Mouse (Mus musculus): Measurements from ENCODE around the gene Wdr83os. TPM values are rescaled to one million over a fixed set of nuclear protein-coding genes. Genes with fewer than 3 reads are reported as not detected.
"Not testable (repeated sequence)": the region's sequence is repeated elsewhere in the genome, so short reads cannot be mapped to it uniquely, and the experiment has no call there.

Gene Wdr83os
- polyA plus RNA-seq, 1 experiment from 2014 or later = 136 TPM

- ATAC-seq (ENCODE audit: low FRiP score) = 0 out of 2 replicates have a peak, but pooled peaks have one; percentile 14
- Histone ChIP-seq H3K9ac (peak within 1 kb of the TSS; percentile 87), H3K36me3 (replicated peaks; ENCODE audit: control insufficient read depth, insufficient read depth) (peaks cover 22% of the 10 kb centered on the region), H3K4me3 (replicated peaks; ENCODE audit: low read length) (peak within 1 kb of the TSS; percentile 78), H3K27ac (no peak within 1 kb of the TSS; the same call in 1 of the 2 replicates), H3K4me2 (replicated peaks) (peak within 1 kb of the TSS; percentile 62), H3K27me3 (ENCODE audit: control insufficient read depth, insufficient read depth, low read length) (no peaks in the 10 kb centered on the region), H3K4me1 (replicated peaks; ENCODE audit: control insufficient read depth, insufficient read depth, low read length) (peaks cover 12% of the 10 kb centered on the region), H3K9me3 (ENCODE audit: control insufficient read depth, low read length) (no peaks in the 10 kb centered on the region)
- DNase-seq (ENCODE audit: low spot score) = no peak
- 1% methylated on average over 9 of the region's 9 CpGs for WGBS
These were observed 646 bp downstream of the Wdr83os start, which contains the start of gene Wdr83 for GRCm38 (mm10) chr8:85081216-85081555. Gene Wdr83, minus strand, starts transcription at chr8:85081306.

GRCm38 (mm10) chr8:85082169-85082568, 1.6 kb downstream of the Wdr83os start:
- not testable (repeated sequence) for H3K27me3 ChIP-seq (ENCODE audit: control insufficient read depth, insufficient read depth, low read length); H3K4me3 ChIP-seq (replicated peaks; ENCODE audit: low read length); H3K4me2 ChIP-seq (replicated peaks); H3K9ac ChIP-seq; ATAC-seq (ENCODE audit: low FRiP score); H3K27ac ChIP-seq; DNase-seq (ENCODE audit: low spot score); H3K9me3 ChIP-seq (ENCODE audit: control insufficient read depth, low read length)
- WGBS = 92% methylated on average over 4 of the region's 4 CpGs
- H3K36me3 ChIP-seq (replicated peaks; ENCODE audit: control insufficient read depth, insufficient read depth) = peaks cover 23% of the 10 kb centered on the region
- peaks cover 12% of the 10 kb centered on the region for H3K4me1 ChIP-seq (replicated peaks; ENCODE audit: control insufficient read depth, insufficient read depth, low read length)

DNA sequence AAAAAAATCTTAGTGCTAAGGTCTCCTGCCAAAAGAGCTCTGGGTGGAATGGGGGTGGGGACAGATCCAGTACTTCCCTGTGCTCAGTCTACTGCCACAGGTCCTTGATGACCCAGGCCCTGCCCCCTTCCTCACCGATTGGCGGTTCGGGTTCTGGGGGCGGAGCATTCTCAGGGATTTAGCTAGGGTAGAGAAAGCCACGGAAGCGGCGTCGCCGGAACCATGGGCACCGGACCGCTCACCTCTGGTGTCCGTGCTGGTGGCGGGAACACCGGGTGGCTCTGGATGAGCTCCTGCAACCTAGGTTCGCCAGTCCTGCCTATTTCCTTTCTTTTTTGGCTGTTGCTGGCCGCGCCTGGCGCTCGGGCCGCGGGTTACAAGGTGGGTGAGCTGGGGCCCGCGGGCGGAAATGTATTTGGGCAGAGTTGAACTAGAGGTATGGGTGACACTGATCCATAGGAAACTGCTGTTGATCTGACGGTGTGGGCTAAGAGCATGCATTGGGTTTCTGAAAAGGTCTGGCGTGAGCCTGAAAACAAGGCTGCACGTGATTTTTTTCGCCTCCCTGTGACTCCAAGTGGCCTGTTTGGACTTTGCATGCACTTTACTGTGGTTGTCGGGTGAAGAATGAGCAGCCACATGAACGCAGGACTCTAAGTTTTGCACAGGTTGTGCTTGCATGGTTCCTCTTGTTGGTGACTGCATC, 2.7 kb downstream of the Wdr83os start, which contains the start of gene Man2b1:
Gene Man2b1, plus strand, starts transcription at position 163 of the 706 bp plus-strand sequence.
- WGBS = under 1% methylated on average over 30 of the region's 30 CpGs

GRCm38 (mm10) chr8:85084633-85085032, 4.1 kb downstream of the Wdr83os start:
- Histone ChIP-seq H3K4me2 (replicated peaks) (no peak overlapping the region), H3K9me3 (ENCODE audit: control insufficient read depth, low read length) (no peaks in the 10 kb centered on the region), H3K4me3 (replicated peaks; ENCODE audit: low read length) (no peak overlapping the region), H3K4me1 (replicated peaks; ENCODE audit: control insufficient read depth, insufficient read depth, low read length) (peaks cover 9% of the 10 kb centered on the region), H3K9ac (no peak overlapping the region), H3K36me3 (replicated peaks; ENCODE audit: control insufficient read depth, insufficient read depth) (peaks cover 19% of the 10 kb centered on the region; the same call in 1 of the 2 replicates), H3K27ac (no peak overlapping the region), H3K27me3 (ENCODE audit: control insufficient read depth, insufficient read depth, low read length) (no peaks in the 10 kb centered on the region)
- WGBS = 93% methylated on average over 8 of the region's 8 CpGs
- DNase-seq (ENCODE audit: low spot score) = no peak
- no peak for ATAC-seq (ENCODE audit: low FRiP score)

More for the DNA sequence above, 2.7 kb downstream of the Wdr83os start, which contains the start of gene Man2b1:
- no peaks in the 10 kb centered on the region for H3K27me3 ChIP-seq (ENCODE audit: control insufficient read depth, insufficient read depth, low read length)
- H3K4me3 ChIP-seq (replicated peaks; ENCODE audit: low read length) = peak within 1 kb of the TSS; percentile 42
- peak; percentile 71 for DNase-seq (ENCODE audit: low spot score)
- H3K27ac ChIP-seq = no peak within 1 kb of the TSS
- peak within 1 kb of the TSS; percentile 54 for H3K9ac ChIP-seq
- peaks cover 26% of the 10 kb centered on the region for H3K36me3 ChIP-seq (replicated peaks; ENCODE audit: control insufficient read depth, insufficient read depth)
- H3K9me3 ChIP-seq (ENCODE audit: control insufficient read depth, low read length) = no peaks in the 10 kb centered on the region
- peaks cover 12% of the 10 kb centered on the region for H3K4me1 ChIP-seq (replicated peaks; ENCODE audit: control insufficient read depth, insufficient read depth, low read length)
- peak; percentile 85 for ATAC-seq (ENCODE audit: low FRiP score)
- H3K4me2 ChIP-seq (replicated peaks) = peak within 1 kb of the TSS; percentile 68

DNA sequence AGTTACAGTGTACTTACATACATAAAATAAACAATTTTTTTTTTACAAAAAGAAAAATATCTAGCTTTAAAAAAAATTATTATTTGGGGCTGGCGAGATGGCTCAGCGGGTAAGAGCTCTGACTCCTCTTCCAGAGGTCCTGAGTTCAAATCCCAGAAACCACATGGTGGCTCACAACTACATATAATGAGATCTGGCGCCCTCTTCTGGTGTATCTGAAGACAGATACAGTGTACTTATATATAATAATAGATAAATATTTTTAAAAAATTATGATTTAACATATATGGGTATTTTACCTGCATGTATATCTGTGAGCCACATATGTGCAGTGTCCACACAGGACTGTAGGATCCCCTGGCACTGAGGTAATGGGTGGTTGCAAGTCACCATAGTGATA, 5.7 kb downstream of the Wdr83os start:
- H3K9me3 ChIP-seq (ENCODE audit: control insufficient read depth, low read length) = no peaks in the 10 kb centered on the region
- H3K4me1 ChIP-seq (replicated peaks; ENCODE audit: control insufficient read depth, insufficient read depth, low read length) = peaks cover 5% of the 10 kb centered on the region; the same call in 1 of the 2 replicates
- no peak overlapping the region for H3K27ac ChIP-seq
- WGBS = 80% methylated on average over 3 of the region's 3 CpGs
- H3K27me3 ChIP-seq (ENCODE audit: control insufficient read depth, insufficient read depth, low read length) = no peaks in the 10 kb centered on the region
- no peak overlapping the region for H3K4me2 ChIP-seq (replicated peaks)
- DNase-seq (ENCODE audit: low spot score) (no peak), ATAC-seq (ENCODE audit: low FRiP score) (no peak)
- no peak overlapping the region for H3K9ac ChIP-seq
- H3K36me3 ChIP-seq (replicated peaks; ENCODE audit: control insufficient read depth, insufficient read depth) = peaks cover 19% of the 10 kb centered on the region; the same call in 1 of the 2 replicates
- H3K4me3 ChIP-seq (replicated peaks; ENCODE audit: low read length) = no peak overlapping the region

DNA sequence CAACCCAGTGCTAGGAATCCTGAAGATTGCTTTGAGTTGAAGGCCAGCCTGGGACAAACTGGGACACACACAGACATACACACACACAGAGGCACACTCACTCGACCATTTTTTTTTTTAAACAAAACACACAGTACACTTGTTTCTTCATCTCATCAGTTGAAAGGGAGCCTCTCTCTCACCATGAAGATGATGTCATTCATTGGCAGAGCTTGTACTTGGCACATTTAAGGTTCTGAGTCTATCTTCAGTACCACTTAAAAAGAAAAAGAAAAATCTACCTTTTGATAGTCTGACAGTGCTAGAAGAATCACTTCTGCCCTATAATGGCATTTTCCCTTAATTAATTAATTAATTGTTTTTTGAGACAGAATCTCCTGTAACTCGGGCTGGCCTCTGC, 8.2 kb downstream of the Wdr83os start:
- Histone ChIP-seq H3K36me3 (replicated peaks; ENCODE audit: control insufficient read depth, insufficient read depth) (peaks cover 22% of the 10 kb centered on the region; the same call in 1 of the 2 replicates), H3K9ac (no peak overlapping the region), H3K4me2 (replicated peaks) (no peak overlapping the region), H3K27ac (no peak overlapping the region), H3K27me3 (ENCODE audit: control insufficient read depth, insufficient read depth, low read length) (no peaks in the 10 kb centered on the region), H3K4me3 (replicated peaks; ENCODE audit: low read length) (no peak overlapping the region), H3K4me1 (replicated peaks; ENCODE audit: control insufficient read depth, insufficient read depth, low read length) (no peaks in the 10 kb centered on the region; the same call in 1 of the 2 replicates), H3K9me3 (ENCODE audit: control insufficient read depth, low read length) (no peaks in the 10 kb centered on the region)
- WGBS = 89% methylated on average over 2 of the region's 2 CpGs
- DNase-seq (ENCODE audit: low spot score) = no peak
- ATAC-seq (ENCODE audit: low FRiP score) = no peak

- DNase-seq (ENCODE audit: low spot score) = no peak
- no peak for ATAC-seq (ENCODE audit: low FRiP score)
- H3K4me2 ChIP-seq (replicated peaks) = no peak overlapping the region
- WGBS = 94% methylated on average over 11 of the region's 11 CpGs
- no peak overlapping the region for H3K9ac ChIP-seq
- H3K36me3 ChIP-seq (replicated peaks; ENCODE audit: control insufficient read depth, insufficient read depth) = peaks cover 41% of the 10 kb centered on the region
- H3K9me3 ChIP-seq (ENCODE audit: control insufficient read depth, low read length) = no peaks in the 10 kb centered on the region
- H3K27ac ChIP-seq = no peak overlapping the region
- H3K4me3 ChIP-seq (replicated peaks; ENCODE audit: low read length) = no peak overlapping the region
- no peaks in the 10 kb centered on the region for H3K4me1 ChIP-seq (replicated peaks; ENCODE audit: control insufficient read depth, insufficient read depth, low read length)
- no peaks in the 10 kb centered on the region for H3K27me3 ChIP-seq (ENCODE audit: control insufficient read depth, insufficient read depth, low read length)
These were observed 10.3 kb downstream of the Wdr83os start for GRCm38 (mm10) chr8:85090856-85091255.

- Histone ChIP-seq H3K27ac (no peak overlapping the region), H3K4me1 (replicated peaks; ENCODE audit: control insufficient read depth, insufficient read depth, low read length) (no peaks in the 10 kb centered on the region), H3K9ac (no peak overlapping the region), H3K9me3 (ENCODE audit: control insufficient read depth, low read length) (no peaks in the 10 kb centered on the region), H3K36me3 (replicated peaks; ENCODE audit: control insufficient read depth, insufficient read depth) (peaks cover 48% of the 10 kb centered on the region), H3K4me3 (replicated peaks; ENCODE audit: low read length) (no peak overlapping the region), H3K27me3 (ENCODE audit: control insufficient read depth, insufficient read depth, low read length) (no peaks in the 10 kb centered on the region), H3K4me2 (replicated peaks) (no peak overlapping the region)
- no peak for DNase-seq (ENCODE audit: low spot score)
- no peak for ATAC-seq (ENCODE audit: low FRiP score)
- WGBS = 36% methylated on average over 21 of the region's 21 CpGs
These were observed 11.1 kb downstream of the Wdr83os start for GRCm38 (mm10) chr8:85091526-85092090.

GRCm38 (mm10) chr8:85095051-85095450, 14.5 kb downstream of the Wdr83os start:
- Histone ChIP-seq H3K4me2 (replicated peaks) (no peak overlapping the region), H3K9me3 (ENCODE audit: control insufficient read depth, low read length) (no peaks in the 10 kb centered on the region), H3K4me3 (replicated peaks; ENCODE audit: low read length) (no peak overlapping the region), H3K4me1 (replicated peaks; ENCODE audit: control insufficient read depth, insufficient read depth, low read length) (no peaks in the 10 kb centered on the region), H3K9ac (no peak overlapping the region), H3K27ac (no peak overlapping the region), H3K36me3 (replicated peaks; ENCODE audit: control insufficient read depth, insufficient read depth) (peaks cover 52% of the 10 kb centered on the region), H3K27me3 (ENCODE audit: control insufficient read depth, insufficient read depth, low read length) (no peaks in the 10 kb centered on the region)
- WGBS = 95% methylated on average over 13 of the region's 13 CpGs
- DNase-seq (ENCODE audit: low spot score) = no peak
- ATAC-seq (ENCODE audit: low FRiP score) = no peak

Data from hindbrain, embryonic 14.5 days (tissue).